Mouse (Mus musculus) retina, postnatal 7 days (tissue): ENCODE measurements around the gene Lect2.

Source experiments
- DNase-seq: peaks from one replicate; pipeline ENCODE4 v3.0.0-alpha.2; 2012; ENCODE audit warnings: low read depth, low spot score

Lect2 gene

GRCm38 (mm10) chr13:56501866-56502420 is 46.4 kb downstream of the Lect2 start:
- no peak for DNase-seq

DNA sequence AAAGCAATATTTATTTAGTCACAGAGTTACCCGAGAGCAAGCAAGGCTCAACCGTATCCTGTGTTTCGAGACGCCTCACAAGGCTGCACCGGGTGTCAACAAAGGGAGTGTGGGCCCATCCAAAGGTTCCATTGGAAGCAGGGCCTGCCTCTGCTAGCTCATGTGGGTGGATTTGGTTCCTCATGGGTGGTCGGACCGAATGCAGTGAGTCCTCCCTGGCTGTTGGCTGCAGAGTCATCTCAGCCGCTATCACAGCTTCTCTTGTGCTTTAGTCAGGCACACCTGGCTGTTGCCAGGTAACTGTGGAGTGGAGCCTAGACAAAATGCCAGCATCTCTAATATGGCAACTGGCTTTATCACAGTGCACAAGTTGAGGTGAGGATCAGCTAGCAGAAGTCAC is 47.7 kb downstream of the Lect2 start:
- DNase-seq: no peak

DNA sequence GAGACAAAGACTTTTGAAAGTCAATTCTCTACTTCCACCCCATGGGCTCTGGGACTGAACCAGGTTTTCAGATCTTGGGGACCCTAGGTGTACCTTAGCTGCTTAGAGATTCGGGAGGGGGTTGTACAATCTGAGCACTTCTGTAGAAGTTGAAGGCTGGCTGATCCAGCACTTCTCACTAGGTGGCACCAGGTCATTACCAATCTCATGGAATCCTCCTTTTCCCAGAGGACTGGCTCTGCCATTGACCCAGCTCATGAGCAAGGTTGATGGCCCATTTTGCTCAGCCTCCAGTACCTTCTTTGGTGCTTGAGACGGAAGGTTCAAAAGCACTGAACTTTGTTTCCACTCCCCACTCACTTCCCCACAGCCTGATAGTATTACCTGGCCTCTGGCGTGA is 48.2 kb downstream of the Lect2 start:
- DNase-seq: no peak

- DNase-seq: no peak
These were observed 53.9 kb downstream of the Lect2 start for GRCm38 (mm10) chr13:56494440-56494839.
